Mouse (Mus musculus): ENCODE data around the gene Gamt.
A peak's percentile ranks its signal among the peaks of the same experiment; 100 is the strongest.
"Not testable (repeated sequence)": the region's sequence is repeated elsewhere in the genome, so short reads cannot be mapped to it uniquely, and the experiment has no call there.

Gamt gene

GRCm38 (mm10) chr10:80257936-80258335 is 2.9 kb downstream of the Gamt start:
- DNase-seq: peak in 1 of 2 experiments; percentile 38

- peak in 1 of 2 experiments; percentile 48 for DNase-seq
These were observed 4.8 kb downstream of the Gamt start for GRCm38 (mm10) chr10:80255881-80256535.

DNA sequence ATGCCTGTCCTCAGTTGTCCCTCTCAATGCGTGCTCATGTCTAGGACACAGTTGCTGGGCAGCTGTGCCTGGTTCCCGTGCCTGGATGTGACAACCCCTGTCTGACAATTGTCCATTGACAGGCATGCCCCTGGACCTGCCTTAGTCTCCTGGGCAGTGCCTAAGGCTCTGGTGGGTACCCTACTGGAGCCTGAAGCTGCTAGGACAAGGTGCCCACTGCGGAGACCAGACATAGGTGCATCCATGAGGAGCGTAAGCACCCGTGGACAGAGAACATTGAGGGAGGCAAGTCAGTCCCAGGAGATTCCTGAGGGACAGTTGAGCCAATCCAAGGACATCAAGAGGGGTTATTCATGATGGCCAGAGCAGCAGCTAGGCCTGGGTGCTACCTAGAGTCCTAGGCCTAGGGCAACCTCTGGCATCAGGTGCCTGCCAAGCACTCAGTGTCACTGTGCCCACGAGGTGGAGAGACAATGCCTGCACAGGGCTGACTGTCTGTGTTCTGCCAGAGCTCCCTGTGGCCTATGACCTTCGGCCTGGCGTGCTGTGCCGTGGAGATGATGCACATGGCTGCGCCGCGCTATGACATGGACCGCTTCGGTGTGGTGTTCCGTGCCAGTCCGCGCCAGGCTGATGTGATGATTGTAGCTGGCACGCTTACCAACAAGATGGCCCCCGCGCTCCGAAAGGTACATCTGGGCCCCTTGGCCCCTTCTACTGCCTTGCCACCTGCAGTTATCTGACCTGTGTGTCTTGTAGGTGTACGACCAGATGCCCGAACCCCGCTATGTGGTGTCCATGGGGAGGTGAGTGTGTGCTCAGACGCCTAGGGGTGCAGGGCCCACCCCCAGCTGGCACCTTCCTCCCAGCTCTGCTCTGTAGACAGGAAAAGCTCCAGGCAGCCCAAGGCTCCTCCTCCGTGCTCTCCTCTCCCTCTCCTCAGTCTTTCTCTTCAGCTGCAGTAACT is 6.2 kb downstream of the Gamt start:
- DNase-seq: no peak

GRCm38 (mm10) chr10:80253551-80253950 is 7.3 kb downstream of the Gamt start:
- DNase-seq: no peak

DNA sequence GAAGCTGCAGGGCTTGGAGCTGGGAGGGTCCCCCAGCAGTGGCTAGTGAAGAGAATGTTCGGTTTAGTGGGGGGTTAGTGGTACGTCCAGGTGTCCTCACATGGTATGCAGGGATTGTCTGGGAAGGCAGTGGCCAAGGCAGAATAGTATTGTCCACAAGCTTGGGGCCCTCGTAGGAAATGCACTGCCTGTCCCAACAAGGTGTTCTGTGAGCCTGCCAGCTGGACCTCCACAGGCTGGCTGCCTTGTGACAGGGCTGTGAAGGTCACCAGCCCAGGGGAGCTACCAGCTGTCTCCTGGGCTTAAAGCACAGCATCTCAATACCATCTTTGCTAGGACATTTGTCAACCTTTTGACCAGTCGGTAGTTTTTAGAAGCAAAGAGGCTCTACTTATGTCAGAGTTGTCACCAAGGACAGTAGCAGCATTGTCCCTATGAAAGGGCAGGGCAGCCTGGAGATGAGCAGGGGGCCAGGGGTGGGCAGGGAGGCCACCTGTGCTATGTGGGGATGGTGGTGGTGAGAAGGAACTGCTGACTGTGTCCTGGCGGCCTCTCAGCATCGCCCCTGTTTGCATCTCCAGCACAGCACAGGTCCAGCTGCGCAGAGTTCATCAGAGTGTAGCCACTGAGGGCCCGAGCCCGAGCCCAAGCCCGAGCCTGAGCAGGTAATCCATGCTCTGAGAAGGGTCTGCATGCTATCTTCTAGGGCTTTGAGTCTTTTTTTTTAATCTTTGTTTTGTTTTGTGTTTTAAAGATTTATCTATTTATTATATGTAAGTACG is 8.1 kb downstream of the Gamt start:
- no peak for DNase-seq

GRCm38 (mm10) chr10:80252011-80252410 is 8.8 kb downstream of the Gamt start:
- no peak for DNase-seq

DNA sequence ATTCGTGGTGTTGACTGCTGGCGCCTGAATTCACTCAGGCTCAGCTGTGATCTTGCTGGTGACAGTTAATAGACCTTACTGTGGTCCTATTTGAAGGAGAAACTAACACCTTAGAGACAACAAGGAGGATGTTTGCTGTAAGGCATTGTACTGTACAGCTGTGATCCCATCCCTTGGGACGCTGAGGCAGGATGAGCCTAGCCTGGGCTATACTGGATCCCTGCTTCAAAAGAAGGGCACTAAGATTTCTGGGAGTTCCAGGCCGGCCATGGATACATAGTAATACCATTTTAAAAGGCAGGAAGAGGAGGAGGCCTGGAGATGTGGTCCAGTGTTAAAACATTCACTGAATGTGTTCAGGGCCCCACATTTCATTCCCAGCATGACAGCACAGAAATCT is 10.2 kb downstream of the Gamt start:
- DNase-seq: no peak

DNA sequence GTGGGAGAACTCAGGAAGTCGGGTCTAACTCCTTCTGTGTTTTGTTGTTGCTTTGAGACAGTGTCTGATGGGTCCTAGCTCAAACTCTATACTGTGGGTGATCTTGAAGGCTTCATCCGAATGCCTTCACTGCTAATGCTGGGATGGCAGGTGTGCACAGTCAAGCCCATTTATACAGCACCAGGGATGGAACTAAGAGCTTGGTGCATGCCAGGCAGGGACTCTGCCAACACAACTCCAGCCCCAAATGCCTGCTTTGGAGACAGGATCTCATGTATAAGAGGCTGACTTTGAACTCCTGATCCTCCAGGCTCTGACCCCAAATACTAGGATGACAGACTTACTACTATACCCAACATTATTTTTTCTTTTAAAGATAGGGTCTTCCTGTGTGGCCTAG is 10.8 kb downstream of the Gamt start:
- no peak for DNase-seq

DNA sequence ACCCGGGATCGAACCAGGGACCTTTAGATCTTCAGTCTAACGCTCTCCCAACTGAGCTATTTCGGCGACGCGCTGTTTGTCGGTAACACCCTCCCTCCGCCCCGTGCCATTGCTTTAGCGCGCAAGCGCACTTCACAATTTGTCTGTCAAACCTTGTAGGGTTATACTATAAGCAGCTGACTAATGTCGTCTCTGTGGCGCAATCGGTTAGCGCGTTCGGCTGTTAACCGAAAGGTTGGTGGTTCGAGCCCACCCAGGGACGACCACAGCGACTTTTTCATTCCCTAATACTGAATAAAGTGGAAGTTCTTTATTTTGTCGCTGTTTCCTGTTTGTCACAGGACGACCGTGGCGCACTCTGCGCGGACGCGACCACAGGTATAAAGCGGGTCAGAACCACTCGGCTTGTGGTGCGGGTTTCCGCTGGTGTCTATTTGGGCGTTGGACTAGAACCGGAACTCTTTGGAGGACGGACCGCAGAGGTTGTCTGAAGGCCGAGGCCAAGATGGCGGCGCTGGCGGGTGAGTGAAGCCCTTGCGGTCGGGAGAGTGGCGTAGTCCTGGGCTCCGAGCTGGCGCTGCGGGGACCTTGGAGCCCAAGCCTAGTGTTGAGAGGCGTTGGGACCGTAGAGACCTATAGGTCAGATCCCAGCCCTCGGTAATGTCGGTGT is 11.7 kb downstream of the Gamt start, which contains the start of gene Ndufs7:
Ndufs7 (plus strand) TSS at position 151 of the 670 bp plus-strand sequence.
- peak; percentile 89 to 96 for DNase-seq

GRCm38 (mm10) chr10:80248437-80248836 is 12.4 kb downstream of the Gamt start:
- DNase-seq: not testable (repeated sequence)

DNA sequence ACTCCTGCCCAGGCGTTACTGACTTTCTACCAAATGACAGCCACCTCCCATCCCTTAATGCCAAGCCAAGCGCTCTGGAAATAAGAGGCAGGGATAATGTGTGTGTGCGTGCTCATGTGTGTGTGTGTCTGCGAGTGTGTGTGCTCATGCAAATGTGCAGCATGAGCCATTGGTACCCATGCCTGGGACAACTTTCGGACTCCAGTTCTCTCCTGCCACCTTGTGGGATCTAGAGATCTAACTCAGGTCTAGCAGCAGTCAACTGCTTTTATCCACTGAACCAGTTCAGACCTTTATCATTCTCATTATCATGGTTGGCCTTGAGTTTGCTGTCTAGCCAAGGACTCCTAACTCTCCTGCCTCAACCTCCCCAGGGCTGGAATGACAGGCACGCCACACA is 13.0 kb downstream of the Gamt start:
- DNase-seq: no peak

DNA sequence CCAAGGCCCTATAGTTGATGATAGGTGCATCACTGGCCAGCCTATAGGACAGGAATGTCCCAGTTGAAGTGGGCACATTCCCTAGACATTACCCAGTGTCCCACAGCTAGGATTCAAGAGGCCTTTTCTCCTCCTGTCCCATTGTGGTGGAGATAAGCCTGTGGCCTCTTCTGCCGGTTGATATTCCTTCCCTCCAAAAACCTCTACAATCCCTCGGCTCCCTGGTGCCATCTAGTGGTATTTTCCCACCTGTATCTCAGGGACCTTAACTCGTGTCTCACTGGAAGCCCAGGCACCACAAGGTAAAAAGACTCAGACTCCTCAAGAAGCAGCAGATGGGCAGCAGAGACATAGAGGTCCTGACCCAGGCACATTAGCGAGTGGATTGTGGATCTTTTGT is 15.2 kb downstream of the Gamt start:
- peak; percentile 89 to 91 for DNase-seq

- peak; percentile 56 to 57 for DNase-seq
These were observed 15.9 kb downstream of the Gamt start for GRCm38 (mm10) chr10:80244791-80245399.

GRCm38 (mm10) chr10:80242607-80243006 is 18.2 kb downstream of the Gamt start:
- no peak for DNase-seq

GRCm38 (mm10) chr10:80242088-80242487 is 18.7 kb downstream of the Gamt start:
- peak; percentile 54 to 57 for DNase-seq

- DNase-seq: no peak
These were observed 21.0 kb downstream of the Gamt start for GRCm38 (mm10) chr10:80239791-80240190.

DNA sequence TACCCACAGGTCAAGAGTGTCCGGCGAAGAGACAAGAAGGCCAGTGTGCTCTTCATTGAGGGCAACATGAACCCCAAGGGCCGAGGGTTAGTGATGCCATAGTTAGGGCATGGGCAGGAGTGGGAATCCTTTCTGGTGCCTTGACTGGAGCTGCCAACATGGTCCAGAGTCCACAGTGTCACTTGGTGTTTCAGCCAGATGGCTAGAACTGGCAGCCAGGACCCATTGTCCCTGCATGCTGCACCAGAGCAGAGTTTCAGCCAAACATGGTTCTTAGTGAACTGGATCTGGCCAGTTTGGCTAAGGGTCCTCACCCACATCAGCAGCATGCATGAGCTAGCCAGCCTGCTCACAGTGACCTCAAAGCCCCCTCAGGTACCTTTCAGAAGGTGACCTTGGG is 22.5 kb downstream of the Gamt start:
- peak in 1 of 2 experiments; percentile 44 for DNase-seq

DNA sequence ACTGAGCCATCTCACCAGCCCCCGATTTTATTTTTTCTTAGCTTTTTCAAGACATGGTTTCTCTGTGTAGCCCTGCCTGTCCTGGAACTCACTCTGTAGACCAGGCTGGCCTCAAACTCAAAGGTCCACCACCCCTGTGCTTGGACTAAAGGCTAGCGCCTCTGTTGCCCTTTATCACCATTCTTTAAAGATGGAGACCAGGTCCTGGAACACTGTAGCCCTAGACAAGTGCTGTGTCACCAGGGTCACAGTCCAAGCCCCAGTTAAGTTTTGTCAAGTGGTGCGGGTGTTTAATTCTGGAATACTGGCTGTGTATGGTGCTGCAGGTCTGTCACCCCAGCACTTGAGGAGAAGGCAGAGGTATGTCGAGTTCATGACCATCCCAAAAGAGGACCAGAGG is 23.8 kb downstream of the Gamt start:
- DNase-seq: no peak

- DNase-seq: no peak
These were observed 24.5 kb downstream of the Gamt start for GRCm38 (mm10) chr10:80236145-80236825.

DNA sequence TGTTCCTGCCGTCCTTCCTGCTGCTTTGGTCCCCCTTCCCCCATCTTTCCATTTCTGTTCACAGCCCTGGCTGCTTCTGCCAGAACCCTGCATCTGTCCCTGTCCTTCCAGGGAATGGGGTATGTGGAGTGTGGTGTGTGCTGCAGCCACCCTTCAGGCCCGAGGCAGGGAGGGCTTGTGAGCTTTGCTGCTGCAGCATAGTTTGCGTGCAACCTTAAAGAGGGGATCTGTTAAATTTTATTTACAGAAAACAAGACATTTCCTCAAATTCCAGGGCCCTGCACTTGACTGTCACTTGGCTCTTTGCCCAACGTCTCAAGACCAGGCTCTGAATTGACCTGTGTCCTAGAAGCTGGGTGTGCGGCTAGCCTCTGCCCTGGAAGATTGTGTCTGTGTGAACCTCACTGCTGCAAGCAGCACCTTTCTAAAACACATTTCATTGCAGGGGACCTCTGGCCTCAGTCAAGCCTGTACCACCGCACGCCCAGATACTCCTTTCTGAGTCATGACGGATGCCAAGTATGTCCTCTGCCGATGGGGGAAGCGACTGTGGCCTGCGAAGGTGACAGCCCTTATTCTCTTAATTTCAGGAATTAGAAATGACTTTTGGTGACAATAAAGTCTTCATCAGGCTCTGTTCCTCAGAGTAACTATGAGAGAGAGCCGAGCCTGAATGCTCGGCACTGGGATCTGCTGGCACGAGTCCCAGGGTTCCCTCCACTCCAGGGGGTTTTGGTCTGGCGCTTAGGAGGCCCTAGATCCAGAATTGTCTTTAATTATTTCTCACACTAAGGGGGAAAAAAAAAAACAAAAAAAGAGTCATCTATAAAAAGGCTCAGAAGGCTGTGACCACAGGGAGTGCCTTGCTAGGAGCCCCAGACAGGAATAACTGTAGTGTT is 32.7 kb downstream of the Gamt start:
- DNase-seq: peak in 1 of 2 experiments; percentile 51
